Mouse (Mus musculus): ENCODE measurements around the gene Ecpas. TPM values are rescaled to one million over a fixed set of nuclear protein-coding genes. Genes with fewer than 3 reads are reported as not detected.
A peak's percentile ranks its signal among the peaks of the same experiment; 100 is the strongest.

The Ecpas gene
- total RNA-seq (2014; rRNA removed) (64.5 and 81.6 TPM in 2 replicates), polyA plus RNA-seq (2015; fragmentation: Nextera tagmentation; extraction: Ambion mirVana) (19.5 and 22.5 TPM in 2 replicates)

- Histone ChIP-seq H3K27ac (ENCODE audit: low read depth, low read length) (peak within 1 kb of the TSS; percentile 98), H3K36me3 (ENCODE audit: insufficient read depth) (no peaks in the 10 kb centered on the region), H3K4me3 (ENCODE audit: low read depth, low read length) (peak within 1 kb of the TSS; percentile 93), H3K9ac (peak within 1 kb of the TSS; percentile 95), H3K4me2 (ENCODE audit: low read depth) (peak within 1 kb of the TSS; percentile 78), H3K9me3 (ENCODE audit: low read length) (no peaks in the 10 kb centered on the region), H3K4me1 (ENCODE audit: insufficient read depth) (no peaks in the 10 kb centered on the region), H3K27me3 (ENCODE audit: insufficient read depth, low read length) (no peaks in the 10 kb centered on the region)
- ATAC-seq = peak; percentile 27
- peak; percentile 55 for DNase-seq
- no peak for TF ChIP-seq CTCF (IDR thresholded peaks at IDR 0.05; ENCODE audit: low read depth)
- 2% methylated on average over 43 of the region's 43 CpGs for WGBS
These were observed at the start of gene Ecpas for GRCm38 (mm10) chr4:58912629-58913335. Ecpas (minus strand) TSS chr4:58912749.

- DNase-seq = no peak
- Histone ChIP-seq H3K27ac (ENCODE audit: low read depth, low read length) (no peak overlapping the region), H3K9ac (no peak overlapping the region), H3K36me3 (ENCODE audit: insufficient read depth) (peaks cover 10% of the 10 kb centered on the region), H3K4me1 (ENCODE audit: insufficient read depth) (no peaks in the 10 kb centered on the region), H3K4me2 (ENCODE audit: low read depth) (no peak overlapping the region), H3K27me3 (ENCODE audit: insufficient read depth, low read length) (no peaks in the 10 kb centered on the region), H3K4me3 (ENCODE audit: low read depth, low read length) (no peak overlapping the region), H3K9me3 (ENCODE audit: low read length) (no peaks in the 10 kb centered on the region)
- no peak for TF ChIP-seq CTCF (IDR thresholded peaks at IDR 0.05; ENCODE audit: low read depth)
- 94% methylated on average over 15 of the region's 15 CpGs for WGBS
- ATAC-seq = no peak
These were observed 49.2 kb upstream of the Ecpas start for GRCm38 (mm10) chr4:58961719-58962118.

- H3K4me2 ChIP-seq (ENCODE audit: low read depth) = no peak overlapping the region
- no peaks in the 10 kb centered on the region for H3K27me3 ChIP-seq (ENCODE audit: insufficient read depth, low read length)
- H3K4me3 ChIP-seq (ENCODE audit: low read depth, low read length) = no peak overlapping the region
- H3K9me3 ChIP-seq (ENCODE audit: low read length) = no peaks in the 10 kb centered on the region
- H3K27ac ChIP-seq (ENCODE audit: low read depth, low read length) = no peak overlapping the region
- WGBS = 92% methylated on average over 11 of the region's 11 CpGs
- peaks cover 16% of the 10 kb centered on the region for H3K36me3 ChIP-seq (ENCODE audit: insufficient read depth)
- no peak overlapping the region for H3K9ac ChIP-seq
- H3K4me1 ChIP-seq (ENCODE audit: insufficient read depth) = no peaks in the 10 kb centered on the region
- ATAC-seq = no peak
- no peak for DNase-seq
- no peak for TF ChIP-seq CTCF (IDR thresholded peaks at IDR 0.05; ENCODE audit: low read depth)
These were observed 40.1 kb upstream of the Ecpas start for GRCm38 (mm10) chr4:58952630-58953029.

GRCm38 (mm10) chr4:58948391-58948790 is 35.8 kb upstream of the Ecpas start:
- no peak overlapping the region for H3K27ac ChIP-seq (ENCODE audit: low read depth, low read length)
- peaks cover 3% of the 10 kb centered on the region; the same call in 1 of the 2 replicates for H3K36me3 ChIP-seq (ENCODE audit: insufficient read depth)
- no peaks in the 10 kb centered on the region for H3K9me3 ChIP-seq (ENCODE audit: low read length)
- DNase-seq (no peak), ATAC-seq (no peak)
- H3K27me3 ChIP-seq (ENCODE audit: insufficient read depth, low read length) = no peaks in the 10 kb centered on the region
- H3K4me1 ChIP-seq (ENCODE audit: insufficient read depth) = no peaks in the 10 kb centered on the region
- no peak overlapping the region for H3K4me2 ChIP-seq (ENCODE audit: low read depth)
- no peak for TF ChIP-seq CTCF (IDR thresholded peaks at IDR 0.05; ENCODE audit: low read depth)
- 88% methylated on average over 4 of the region's 4 CpGs for WGBS
- H3K4me3 ChIP-seq (ENCODE audit: low read depth, low read length) = no peak overlapping the region
- no peak overlapping the region for H3K9ac ChIP-seq

- H3K36me3 ChIP-seq (ENCODE audit: insufficient read depth) = no peaks in the 10 kb centered on the region
- no peaks in the 10 kb centered on the region for H3K27me3 ChIP-seq (ENCODE audit: insufficient read depth, low read length)
- TF ChIP-seq CTCF (IDR thresholded peaks at IDR 0.05; ENCODE audit: low read depth) = no peak
- H3K9me3 ChIP-seq (ENCODE audit: low read length) = no peaks in the 10 kb centered on the region
- ATAC-seq (no peak), DNase-seq (no peak)
- H3K4me2 ChIP-seq (ENCODE audit: low read depth) = peak overlapping the region; percentile 79
- peak overlapping the region; percentile 67; the same call in 1 of the 2 replicates for H3K4me3 ChIP-seq (ENCODE audit: low read depth, low read length)
- H3K9ac ChIP-seq = no peak overlapping the region
- WGBS = 62% methylated on average over 5 of the region's 5 CpGs
- H3K4me1 ChIP-seq (ENCODE audit: insufficient read depth) = no peaks in the 10 kb centered on the region
- H3K27ac ChIP-seq (ENCODE audit: low read depth, low read length) = no peak overlapping the region
These were observed 32.1 kb upstream of the Ecpas start for GRCm38 (mm10) chr4:58944695-58945094.

GRCm38 (mm10) chr4:58944206-58944553 is 31.6 kb upstream of the Ecpas start:
- Histone ChIP-seq H3K9ac (peak overlapping the region; percentile 70), H3K9me3 (ENCODE audit: low read length) (no peaks in the 10 kb centered on the region), H3K36me3 (ENCODE audit: insufficient read depth) (no peaks in the 10 kb centered on the region), H3K4me3 (ENCODE audit: low read depth, low read length) (peak overlapping the region; percentile 67), H3K27me3 (ENCODE audit: insufficient read depth, low read length) (no peaks in the 10 kb centered on the region), H3K4me2 (ENCODE audit: low read depth) (peak overlapping the region; percentile 79), H3K4me1 (ENCODE audit: insufficient read depth) (no peaks in the 10 kb centered on the region), H3K27ac (ENCODE audit: low read depth, low read length) (peak overlapping the region; percentile 78; the same call in 1 of the 2 replicates)
- no peak for TF ChIP-seq CTCF (IDR thresholded peaks at IDR 0.05; ENCODE audit: low read depth)
- WGBS = 18% methylated on average over 6 of the region's 6 CpGs
- no peak for DNase-seq
- ATAC-seq = 0 out of 2 replicates have a peak, but pooled peaks have one; percentile 3

GRCm38 (mm10) chr4:58943420-58944205 is 31.1 kb upstream of the Ecpas start, which contains the start of gene Zkscan16:
Zkscan16 (plus strand) TSS chr4:58943628.
- ATAC-seq (peak; percentile 92), DNase-seq (peak; percentile 97)
- H3K4me2 ChIP-seq (ENCODE audit: low read depth) = peak within 1 kb of the TSS; percentile 79
- no peak for TF ChIP-seq CTCF (IDR thresholded peaks at IDR 0.05; ENCODE audit: low read depth)
- H3K9me3 ChIP-seq (ENCODE audit: low read length) = no peaks in the 10 kb centered on the region
- peak within 1 kb of the TSS; percentile 78 for H3K27ac ChIP-seq (ENCODE audit: low read depth, low read length)
- H3K27me3 ChIP-seq (ENCODE audit: insufficient read depth, low read length) = no peaks in the 10 kb centered on the region
- no peaks in the 10 kb centered on the region for H3K36me3 ChIP-seq (ENCODE audit: insufficient read depth)
- H3K4me3 ChIP-seq (ENCODE audit: low read depth, low read length) = peak within 1 kb of the TSS; percentile 67
- H3K9ac ChIP-seq = peak within 1 kb of the TSS; percentile 70
- whole genome bisulfite sequencing = 1% methylated on average over 50 of the region's 50 CpGs
- H3K4me1 ChIP-seq (ENCODE audit: insufficient read depth) = no peaks in the 10 kb centered on the region

Data from forebrain, postnatal 0 days (tissue).